Mouse (Mus musculus) liver, adult 2 months (tissue): Measurements from ENCODE around the gene Ncstn. TPM values are rescaled to one million over a fixed set of nuclear protein-coding genes. Genes with fewer than 3 reads are reported as not detected.
A peak's percentile ranks its signal among the peaks of the same experiment; 100 is the strongest.

ENCODE experiments used
- DNase-seq: peaks from one replicate; pipeline ENCODE4 v3.0.0-alpha.2; 2011; ENCODE audit warnings: low read depth, low spot score; ENCODE audit errors: extremely low read depth
- H3K27ac ChIP-seq: fragments of 200-500 bp; replicated peaks from 2 replicates; pipeline ENCODE4 v1.5.1; 2012; ENCODE audit warnings: low read depth, mild to moderate bottlenecking, control low read depth, inconsistent platforms, low read length; ENCODE audit not compliant: insufficient read depth
- H3K27me3 ChIP-seq: fragments of 200-500 bp; 2 replicates; pipeline ENCODE4 v1.6.1; 2012; ENCODE audit warnings: mild to moderate bottlenecking, moderate library complexity, low read length, inconsistent platforms; ENCODE audit not compliant: control insufficient read depth, insufficient read depth
- H3K36me3 ChIP-seq: fragments of 200-500 bp; 2 replicates; pipeline ENCODE4 v1.6.1; 2012; ENCODE audit warnings: low read length, inconsistent platforms; ENCODE audit not compliant: control insufficient read depth, insufficient read depth
- H3K4me1 ChIP-seq: fragments of 200-500 bp; 2 replicates; pipeline ENCODE4 v1.6.1; 2011; ENCODE audit warnings: low read length; ENCODE audit not compliant: control insufficient read depth, insufficient read depth
- H3K4me3 ChIP-seq: fragments of 200-500 bp; 2 replicates; pipeline ENCODE4 v1.5.1; 2011; ENCODE audit warnings: low read depth, mild to moderate bottlenecking, control low read depth, low read length, moderate library complexity; ENCODE audit not compliant: insufficient read depth
- H3K79me2 ChIP-seq: fragments of 200-500 bp; 2 replicates; pipeline ENCODE4 v1.6.1; 2012; ENCODE audit warnings: inconsistent platforms, mild to moderate bottlenecking, low read length, moderate library complexity; ENCODE audit not compliant: control insufficient read depth, insufficient read depth
- H3K9ac ChIP-seq: fragments of 200-500 bp; 2 replicates; pipeline ENCODE4 v1.6.1; 2012; ENCODE audit warnings: low read depth, mild to moderate bottlenecking, control low read depth, inconsistent platforms, low read length
- CTCF ChIP-seq: fragments of 200-500 bp; IDR thresholded peaks from 2 replicates; pipeline ENCODE4 v1.5.1; 2011; ENCODE audit warnings: low read depth, low read length, control low read depth
- POLR2A ChIP-seq: fragments of 200-500 bp; IDR thresholded peaks from 2 replicates; pipeline ENCODE4 v1.6.1; 2011; ENCODE audit warnings: low read length, control low read depth; ENCODE audit not compliant: insufficient read depth; ENCODE audit errors: extremely low read depth
- WGBS: fragments of 180-500 bp; shearing (Covaris S2); methylation state at CpG from one replicate; pipeline ENCODE4 v1.1.7; 2018; 5-methylcytosine and 5-hydroxymethylcytosine counted together
- polyA plus RNA-seq: library from polyadenylated mRNA; depleted of rRNA; stranded (reverse); fragments of >200 nt; gene quantifications from 2 replicates; pipeline ENCODE4 v1.2.3, GENCODE M21; 2012
- total RNA-seq: library from RNA; depleted of rRNA; stranded (reverse); fragments of >200 nt; gene quantifications from 2 replicates; pipeline ENCODE4 v1.2.3, GENCODE M21; 2014

The Ncstn gene
- total and polyA plus RNA-seq, 2 experiments: 28.9 to 50.1 TPM

- Histone ChIP-seq H3K27me3 (no peaks in the 10 kb centered on the region), H3K36me3 (no peaks in the 10 kb centered on the region), H3K4me1 (no peaks in the 10 kb centered on the region), H3K4me3 (peak within 1 kb of the TSS; percentile 70; the same call in 1 of the 2 replicates), H3K9ac (peak within 1 kb of the TSS; percentile 69), H3K79me2 (no peaks in the 10 kb centered on the region), H3K27ac (no peak within 1 kb of the TSS)
- no peak for DNase-seq
- 87% methylated on average over 21 of the region's 21 CpGs for WGBS
- no peak for TF ChIP-seq POLR2A
Observed at GRCm38 (mm10) chr1:172028394-172029275, 54.0 kb downstream of the Ncstn start, which contains the start of gene Vangl2. Gene Vangl2 (minus strand): TSS chr1:172028444.

- 67% methylated on average over 10 of the region's 10 CpGs for whole genome bisulfite sequencing
- Histone ChIP-seq H3K4me1 (no peaks in the 10 kb centered on the region), H3K27ac (no peak overlapping the region), H3K36me3 (no peaks in the 10 kb centered on the region), H3K4me3 (no peak overlapping the region), H3K79me2 (no peaks in the 10 kb centered on the region), H3K27me3 (no peaks in the 10 kb centered on the region), H3K9ac (no peak overlapping the region)
- no peak for DNase-seq
- TF ChIP-seq CTCF (no peak), POLR2A (no peak)
Observed at GRCm38 (mm10) chr1:172027809-172028102, 54.8 kb downstream of the Ncstn start.

- 5% methylated on average over 51 of the region's 54 CpGs for WGBS
- Histone ChIP-seq H3K79me2 (no peaks in the 10 kb centered on the region), H3K36me3 (no peaks in the 10 kb centered on the region), H3K27ac (no peak overlapping the region), H3K9ac (peak overlapping the region; percentile 69), H3K4me3 (peak overlapping the region; percentile 70), H3K4me1 (no peaks in the 10 kb centered on the region), H3K27me3 (no peaks in the 10 kb centered on the region)
- TF ChIP-seq CTCF (no peak), POLR2A (no peak)
- no peak for DNase-seq
Observed at GRCm38 (mm10) chr1:172027010-172027808, 55.4 kb downstream of the Ncstn start.

GRCm38 (mm10) chr1:172026201-172026901 is 56.2 kb downstream of the Ncstn start:
- 16% methylated on average over 23 of the region's 23 CpGs for WGBS
- Histone ChIP-seq H3K36me3 (no peaks in the 10 kb centered on the region), H3K4me1 (no peaks in the 10 kb centered on the region), H3K27ac (no peak overlapping the region), H3K79me2 (no peaks in the 10 kb centered on the region), H3K27me3 (no peaks in the 10 kb centered on the region), H3K9ac (peak overlapping the region; percentile 61; the same call in 1 of the 2 replicates), H3K4me3 (peak overlapping the region; percentile 70)
- TF ChIP-seq CTCF: no peak
- TF ChIP-seq POLR2A: no peak
- DNase-seq: no peak

GRCm38 (mm10) chr1:172025201-172025904 is 57.2 kb downstream of the Ncstn start:
- TF ChIP-seq CTCF (no peak), POLR2A (no peak)
- 86% methylated on average over 8 of the region's 8 CpGs for WGBS
- DNase-seq: no peak

More at GRCm38 (mm10) chr1:172025201-172025904, 57.2 kb downstream of the Ncstn start:
- no peaks in the 10 kb centered on the region for H3K79me2 ChIP-seq
- no peak overlapping the region for H3K4me3 ChIP-seq
- no peak overlapping the region for H3K27ac ChIP-seq
- no peak overlapping the region for H3K9ac ChIP-seq
- H3K27me3 ChIP-seq: no peaks in the 10 kb centered on the region
- H3K4me1 ChIP-seq: no peaks in the 10 kb centered on the region
- H3K36me3 ChIP-seq: no peaks in the 10 kb centered on the region
